Mouse (Mus musculus) neural tube, embryonic 13.5 days (tissue): Measurements from ENCODE around the gene Csn1s2b. TPM values are rescaled to one million over a fixed set of nuclear protein-coding genes. Genes with fewer than 3 reads are reported as not detected.
"Not testable (repeated sequence)": the region's sequence is repeated elsewhere in the genome, so short reads cannot be mapped to it uniquely, and the experiment has no call there.

ENCODE experiments used
- ATAC-seq: fragments of 200-750 bp; cut with Nextera tagmentation; 2 replicates; pipeline ENCODE4 v1.8.0; 2017; ENCODE audit warnings: low read depth, mild to moderate bottlenecking, moderate TSS enrichment, moderate library complexity
- H3K27ac ChIP-seq: fragments of 300-500 bp; sonication (generic); replicated peaks from 2 replicates; pipeline ENCODE4 v1.5.1; 2015; ENCODE audit warnings: moderate library complexity, mild to moderate bottlenecking, inconsistent platforms
- H3K27me3 ChIP-seq: fragments of 300-500 bp; sonication (generic); 2 replicates; pipeline ENCODE4 v1.6.1; 2015; ENCODE audit warnings: mild to moderate bottlenecking, inconsistent platforms
- H3K36me3 ChIP-seq: fragments of 300-500 bp; sonication (generic); 2 replicates; pipeline ENCODE4 v1.6.1; 2015; ENCODE audit warnings: mild to moderate bottlenecking, inconsistent platforms
- H3K4me1 ChIP-seq: fragments of 300-500 bp; sonication (generic); replicated peaks from 2 replicates; pipeline ENCODE4 v1.6.1; 2015; ENCODE audit warnings: inconsistent platforms
- H3K4me2 ChIP-seq: fragments of 300-500 bp; sonication (generic); 2 replicates; pipeline ENCODE4 v1.6.1; 2015; ENCODE audit warnings: inconsistent platforms, mild to moderate bottlenecking, moderate library complexity
- H3K4me3 ChIP-seq: fragments of 300-500 bp; sonication (generic); 2 replicates; pipeline ENCODE4 v1.5.1; 2015; ENCODE audit warnings: mild to moderate bottlenecking, inconsistent platforms
- H3K9ac ChIP-seq: fragments of 300-500 bp; sonication (generic); 2 replicates; pipeline ENCODE4 v1.6.1; 2015; ENCODE audit warnings: moderate library complexity, mild to moderate bottlenecking, inconsistent platforms
- H3K9me3 ChIP-seq: fragments of 300-500 bp; sonication (generic); 2 replicates; pipeline ENCODE4 v1.6.1; 2016; ENCODE audit warnings: inconsistent platforms
- WGBS: fragments of 180-500 bp; shearing (Covaris S2); methylation state at CpG from one replicate; pipeline ENCODE4 v1.1.7; 2015; 5-methylcytosine and 5-hydroxymethylcytosine counted together
- polyA plus RNA-seq: library from polyadenylated mRNA; unstranded; fragments of >200 nt; fragmentation: Nextera tagmentation; extraction: Ambion mirVana; gene quantifications from 2 replicates; pipeline ENCODE4 v1.2.1, GENCODE M21; 2015

Csn1s2b gene
- not detected in 2 replicates for polyA plus RNA-seq

- Histone ChIP-seq H3K36me3 (no peaks in the 10 kb centered on the region), H3K4me1 (no peaks in the 10 kb centered on the region), H3K9ac (no peak within 1 kb of the TSS), H3K4me3 (no peak within 1 kb of the TSS), H3K27me3 (no peaks in the 10 kb centered on the region), H3K4me2 (no peak within 1 kb of the TSS), H3K9me3 (no peaks in the 10 kb centered on the region), H3K27ac (no peak within 1 kb of the TSS)
- ATAC-seq: no peak
- 77% methylated on average over 2 of the region's 2 CpGs for WGBS
Measured at GRCm38 (mm10) chr5:87807782-87808181, at the start of gene Csn1s2b. TSS of gene Csn1s2b (plus strand) at chr5:87808082.

GRCm38 (mm10) chr5:87764546-87764945 is 43.3 kb upstream of the Csn1s2b start:
- no peaks in the 10 kb centered on the region for H3K36me3 ChIP-seq
- no peak overlapping the region for H3K4me3 ChIP-seq
- no peaks in the 10 kb centered on the region for H3K27me3 ChIP-seq
- ATAC-seq: no peak
- H3K27ac ChIP-seq: no peak overlapping the region
- H3K9me3 ChIP-seq: no peaks in the 10 kb centered on the region
- 93% methylated on average over 3 of the region's 3 CpGs for WGBS
- H3K9ac ChIP-seq: no peak overlapping the region
- no peaks in the 10 kb centered on the region for H3K4me1 ChIP-seq
- no peak overlapping the region for H3K4me2 ChIP-seq

- not testable (repeated sequence) for H3K4me1 ChIP-seq, H3K4me3 ChIP-seq, ATAC-seq, H3K27me3 ChIP-seq, H3K36me3 ChIP-seq, H3K9ac ChIP-seq, H3K9me3 ChIP-seq, H3K27ac ChIP-seq, H3K4me2 ChIP-seq
- WGBS: 31% methylated on average over 2 of the region's 2 CpGs
Measured at GRCm38 (mm10) chr5:87772151-87772550, 35.7 kb upstream of the Csn1s2b start.

- Histone ChIP-seq H3K4me3 (no peak within 1 kb of the TSS), H3K9ac (no peak within 1 kb of the TSS), H3K9me3 (no peaks in the 10 kb centered on the region), H3K4me2 (no peak within 1 kb of the TSS), H3K27ac (no peak within 1 kb of the TSS), H3K4me1 (no peaks in the 10 kb centered on the region), H3K27me3 (no peaks in the 10 kb centered on the region), H3K36me3 (no peaks in the 10 kb centered on the region)
- no peak for ATAC-seq
- WGBS: 78% methylated on average over 1 of the region's 1 CpGs
Measured at GRCm38 (mm10) chr5:87774267-87774666, 33.6 kb upstream of the Csn1s2b start, which contains the start of gene Csn1s2a. TSS of gene Csn1s2a (plus strand) at chr5:87774567.

GRCm38 (mm10) chr5:87782731-87783130 is 25.2 kb upstream of the Csn1s2b start:
- 64% methylated on average over 4 of the region's 4 CpGs for WGBS
- no peak overlapping the region for H3K27ac ChIP-seq

GRCm38 (mm10) chr5:87809253-87809652 is 1.4 kb downstream of the Csn1s2b start:
- Histone ChIP-seq H3K4me1 (no peaks in the 10 kb centered on the region), H3K27ac (no peak overlapping the region), H3K27me3 (no peaks in the 10 kb centered on the region), H3K4me2 (no peak overlapping the region), H3K9me3 (no peaks in the 10 kb centered on the region), H3K4me3 (no peak overlapping the region), H3K36me3 (no peaks in the 10 kb centered on the region), H3K9ac (no peak overlapping the region)
- no peak for ATAC-seq
- 71% methylated on average over 2 of the region's 2 CpGs for WGBS

More at GRCm38 (mm10) chr5:87782731-87783130, 25.2 kb upstream of the Csn1s2b start:
- Histone ChIP-seq H3K4me1 (no peaks in the 10 kb centered on the region), H3K36me3 (no peaks in the 10 kb centered on the region), H3K9me3 (no peaks in the 10 kb centered on the region), H3K27me3 (no peaks in the 10 kb centered on the region), H3K9ac (no peak overlapping the region), H3K4me2 (no peak overlapping the region), H3K4me3 (no peak overlapping the region)
- no peak for ATAC-seq

GRCm38 (mm10) chr5:87825386-87825785 is 17.5 kb downstream of the Csn1s2b start, which contains the start of gene Prr27:
TSS of gene Prr27 (plus strand) at chr5:87825686.
- H3K4me1 ChIP-seq: no peaks in the 10 kb centered on the region
- no peaks in the 10 kb centered on the region for H3K9me3 ChIP-seq
- H3K27me3 ChIP-seq: no peaks in the 10 kb centered on the region
- no peak for ATAC-seq
- H3K4me2 ChIP-seq: no peak within 1 kb of the TSS
- no peak within 1 kb of the TSS for H3K9ac ChIP-seq
- no peak within 1 kb of the TSS for H3K27ac ChIP-seq
- 76% methylated on average over 1 of the region's 1 CpGs for WGBS
- no peak within 1 kb of the TSS for H3K4me3 ChIP-seq
- H3K36me3 ChIP-seq: no peaks in the 10 kb centered on the region

GRCm38 (mm10) chr5:87855136-87855716 is 47.3 kb downstream of the Csn1s2b start:
- no peak for ATAC-seq

GRCm38 (mm10) chr5:87870084-87870483 is 62.2 kb downstream of the Csn1s2b start:
- WGBS: 67% methylated on average over 2 of the region's 2 CpGs
- Histone ChIP-seq H3K9me3 (no peaks in the 10 kb centered on the region), H3K4me2 (no peak overlapping the region), H3K36me3 (no peaks in the 10 kb centered on the region), H3K4me3 (no peak overlapping the region), H3K27me3 (no peaks in the 10 kb centered on the region), H3K27ac (no peak overlapping the region), H3K9ac (no peak overlapping the region), H3K4me1 (no peaks in the 10 kb centered on the region)
- no peak for ATAC-seq

More at GRCm38 (mm10) chr5:87855136-87855716, 47.3 kb downstream of the Csn1s2b start:
- Histone ChIP-seq H3K4me2 (no peak overlapping the region), H3K27ac (no peak overlapping the region), H3K9me3 (no peaks in the 10 kb centered on the region), H3K36me3 (no peaks in the 10 kb centered on the region), H3K4me1 (no peaks in the 10 kb centered on the region), H3K9ac (no peak overlapping the region), H3K4me3 (no peak overlapping the region), H3K27me3 (no peaks in the 10 kb centered on the region)
- 81% methylated on average over 3 of the region's 3 CpGs for WGBS

- 35% methylated on average over 4 of the region's 4 CpGs for WGBS
- Histone ChIP-seq H3K4me3 (no peak overlapping the region), H3K9ac (no peak overlapping the region), H3K27me3 (no peaks in the 10 kb centered on the region), H3K4me2 (no peak overlapping the region), H3K9me3 (no peaks in the 10 kb centered on the region), H3K36me3 (no peaks in the 10 kb centered on the region), H3K4me1 (no peaks in the 10 kb centered on the region), H3K27ac (no peak overlapping the region)
- no peak for ATAC-seq
Measured at GRCm38 (mm10) chr5:87871423-87871822, 63.5 kb downstream of the Csn1s2b start.

Other genes with a start within 250 kb of the Csn1s2b start
- gene Sult1d1, start 239.1 kb upstream of the Csn1s2b start, polyA plus RNA-seq: not detected in 2 replicates
- gene Sult1e1, start 216.5 kb upstream of the Csn1s2b start, polyA plus RNA-seq: not detected in 2 replicates
- not detected in 2 replicates for gene Csn1s1, start 141.9 kb upstream of the Csn1s2b start, polyA plus RNA-seq
- gene Csn2, start 108.5 kb upstream of the Csn1s2b start, polyA plus RNA-seq: not detected in 2 replicates
- gene Csn1s2a, start 33.5 kb upstream of the Csn1s2b start, polyA plus RNA-seq: not detected in 2 replicates
- gene Prr27, start 17.6 kb downstream of the Csn1s2b start, polyA plus RNA-seq: not detected in 2 replicates
- not detected in 2 replicates for gene Odam, start 76.9 kb downstream of the Csn1s2b start, polyA plus RNA-seq
- gene Csn3, start 117.5 kb downstream of the Csn1s2b start, polyA plus RNA-seq: 0.41 TPM in 1 of 2 replicates, not detected in the other
- not detected in 2 replicates for gene 2310003L06Rik, start 161.4 kb downstream of the Csn1s2b start, polyA plus RNA-seq
- gene Gm28434, start 161.4 kb downstream of the Csn1s2b start, polyA plus RNA-seq: not detected in 2 replicates
- not detected in 2 replicates for gene Cabs1, start 171.4 kb downstream of the Csn1s2b start, polyA plus RNA-seq
- not detected in 2 replicates for gene Smr3a, start 194.5 kb downstream of the Csn1s2b start, polyA plus RNA-seq